Mouse (Mus musculus) gastrocnemius, adult 18-20 months (tissue): ENCODE data around the gene Dbi. TPM values are rescaled to one million over a fixed set of nuclear protein-coding genes. Genes with fewer than 3 reads are reported as not detected.

Experiments
- DNase-seq: peaks from one replicate; pipeline ENCODE4 v3.0.0; 2021; ENCODE audit warnings: low spot score
- total RNA-seq, 2 experiments: library from RNA; stranded (reverse); gene quantifications; 2 replicates each; pipeline ENCODE4 v1.2.3; 2021

The Dbi gene
- total RNA-seq, 2 experiments from 2014 or later = 135 to 165 TPM

DNA sequence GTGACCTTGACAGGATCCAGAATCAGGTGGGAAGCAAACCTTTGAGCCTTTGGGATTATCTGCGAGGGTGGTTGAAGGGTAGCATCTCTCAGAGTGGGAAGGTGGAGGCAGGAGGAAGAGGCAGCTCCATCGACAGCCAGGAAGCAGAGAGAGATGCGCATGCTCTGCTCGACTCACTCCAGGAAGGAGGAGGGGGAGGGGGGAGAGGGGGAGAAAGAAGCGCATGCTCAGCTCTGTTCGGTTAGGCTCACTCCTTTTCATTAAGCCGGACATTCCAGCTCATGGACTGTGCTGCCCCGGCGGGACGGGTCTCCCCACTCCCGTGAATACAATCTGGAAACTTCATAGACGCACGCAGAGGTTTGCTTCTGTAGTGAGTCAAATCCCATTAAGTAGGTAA is 34.2 kb downstream of the Dbi start:
- DNase-seq = no peak

GRCm38 (mm10) chr1:120085696-120086095 is 35.2 kb downstream of the Dbi start:
- DNase-seq = no peak

DNA sequence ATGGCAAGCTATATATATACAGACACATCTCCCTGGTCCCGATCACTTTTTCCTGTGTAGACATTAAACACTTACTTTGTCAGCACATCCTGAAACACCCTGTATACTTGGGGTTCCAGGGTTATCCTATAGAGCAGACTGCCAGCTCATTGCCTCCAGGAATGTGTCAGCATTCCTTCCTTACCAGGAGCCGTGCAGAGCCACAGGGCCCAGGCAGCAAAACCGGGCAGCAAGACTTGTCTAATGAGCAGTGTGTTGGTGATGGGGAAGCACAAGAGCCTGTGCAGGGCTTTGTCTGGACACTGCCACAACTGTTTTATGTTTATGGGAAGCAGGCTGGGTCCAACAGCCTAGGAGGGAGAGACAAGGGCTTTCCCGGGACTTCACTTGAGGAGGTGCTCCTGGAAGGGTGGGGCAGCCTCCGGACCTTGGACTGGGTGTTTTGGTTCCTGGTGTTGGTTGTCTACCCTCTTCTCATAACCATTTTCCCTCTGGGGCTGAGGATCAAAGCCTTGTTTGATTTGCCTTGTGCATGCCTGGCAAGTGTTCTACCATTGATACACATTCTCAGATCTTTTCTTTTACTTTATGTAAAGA is 36.9 kb downstream of the Dbi start:
- no peak for DNase-seq

- no peak for DNase-seq
Measured at GRCm38 (mm10) chr1:120082957-120083585, 37.8 kb downstream of the Dbi start.

DNA sequence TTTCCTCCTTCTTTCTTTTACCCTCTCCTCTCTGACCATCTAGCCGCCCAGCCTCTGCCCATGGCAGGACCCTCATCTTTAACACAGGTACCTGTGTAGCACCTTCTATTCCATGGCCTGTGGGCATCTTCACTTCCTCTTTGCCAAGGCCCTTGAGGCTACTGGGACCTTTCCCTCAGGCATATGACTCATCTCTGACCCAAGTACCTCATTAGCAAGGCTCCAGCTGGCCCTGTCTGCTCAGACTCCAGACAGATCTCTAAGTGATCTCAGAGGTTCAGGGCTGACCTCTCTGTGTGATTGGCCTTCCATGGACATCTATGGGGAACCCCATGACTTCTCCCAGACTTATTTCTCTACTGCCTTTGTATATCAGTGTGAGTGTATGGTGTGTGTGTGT is 40.2 kb downstream of the Dbi start:
- no peak for DNase-seq

- no peak for DNase-seq
Measured at GRCm38 (mm10) chr1:120077746-120078410, 43.0 kb downstream of the Dbi start.

DNA sequence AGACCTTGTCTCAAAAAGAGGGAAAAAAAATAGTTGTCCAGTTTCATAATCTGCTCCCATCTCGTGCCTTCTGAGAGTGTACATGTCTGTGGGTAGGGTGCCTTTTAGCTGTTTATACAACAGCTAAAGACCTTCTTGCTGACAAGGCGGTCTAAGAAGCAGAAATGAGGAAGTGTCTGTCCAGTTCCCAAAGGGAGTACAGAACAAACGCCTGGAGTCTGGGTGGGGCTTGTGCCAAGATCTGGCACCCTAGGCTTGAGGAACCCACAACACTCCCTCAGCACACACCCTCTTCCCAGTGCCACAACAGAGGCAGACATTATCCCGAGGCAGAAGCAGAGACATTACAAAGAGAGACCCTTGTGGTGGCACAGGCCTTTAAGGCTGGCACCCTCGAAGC is 45.4 kb downstream of the Dbi start:
- DNase-seq = peak; percentile 16

GRCm38 (mm10) chr1:120074931-120075330 is 45.9 kb downstream of the Dbi start:
- no peak for DNase-seq

GRCm38 (mm10) chr1:120074307-120074702 is 46.6 kb downstream of the Dbi start:
- no peak for DNase-seq

- peak; percentile 61 for DNase-seq
Measured at GRCm38 (mm10) chr1:120073519-120074306, 47.2 kb downstream of the Dbi start, which contains the start of gene Tmem37. Tmem37 (minus strand) TSS chr1:120074074.

DNA sequence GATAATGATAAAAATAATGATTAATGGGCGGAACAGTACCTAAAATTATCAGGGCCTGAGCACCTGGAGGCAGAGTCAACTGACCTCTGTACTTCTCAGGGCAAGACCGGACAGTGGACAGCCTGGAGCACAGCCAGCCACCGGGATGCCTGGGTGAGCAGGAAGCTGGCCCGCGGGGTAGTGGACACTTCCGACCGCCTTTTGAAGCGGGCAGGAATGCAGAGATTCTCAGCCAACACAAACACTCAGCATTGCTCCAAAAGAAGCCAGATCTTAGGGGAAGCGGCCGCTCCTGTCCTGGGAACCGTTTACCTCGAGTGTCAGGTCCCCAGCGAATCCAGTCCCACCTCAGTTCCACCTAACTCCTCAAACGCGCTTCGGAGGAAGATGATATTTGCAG is 48.0 kb downstream of the Dbi start:
- DNase-seq = peak; percentile 46

- DNase-seq = no peak
Measured at GRCm38 (mm10) chr1:120071133-120071532, 49.7 kb downstream of the Dbi start.

DNA sequence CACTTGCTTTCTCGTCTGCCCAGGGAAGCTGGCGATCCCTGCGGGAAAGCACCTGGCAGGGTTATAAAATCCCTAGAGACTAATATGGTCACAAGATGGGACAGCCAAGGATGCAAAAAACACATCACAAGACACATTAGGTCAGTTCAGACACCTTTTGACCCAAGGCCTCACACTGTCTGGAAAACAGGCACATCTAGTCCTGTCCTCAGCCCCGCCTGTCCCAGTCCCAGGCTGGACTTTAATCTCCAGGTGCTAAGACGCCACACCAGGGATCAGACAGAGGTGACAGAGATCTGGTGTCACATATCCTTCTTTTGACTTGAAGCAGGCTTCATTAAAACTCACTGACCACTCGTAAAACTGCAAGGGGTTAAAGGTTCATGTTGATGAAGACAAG is 50.7 kb downstream of the Dbi start:
- DNase-seq = no peak

GRCm38 (mm10) chr1:120069120-120069519 is 51.8 kb downstream of the Dbi start:
- no peak for DNase-seq

GRCm38 (mm10) chr1:120066625-120067024 is 54.3 kb downstream of the Dbi start:
- no peak for DNase-seq

DNA sequence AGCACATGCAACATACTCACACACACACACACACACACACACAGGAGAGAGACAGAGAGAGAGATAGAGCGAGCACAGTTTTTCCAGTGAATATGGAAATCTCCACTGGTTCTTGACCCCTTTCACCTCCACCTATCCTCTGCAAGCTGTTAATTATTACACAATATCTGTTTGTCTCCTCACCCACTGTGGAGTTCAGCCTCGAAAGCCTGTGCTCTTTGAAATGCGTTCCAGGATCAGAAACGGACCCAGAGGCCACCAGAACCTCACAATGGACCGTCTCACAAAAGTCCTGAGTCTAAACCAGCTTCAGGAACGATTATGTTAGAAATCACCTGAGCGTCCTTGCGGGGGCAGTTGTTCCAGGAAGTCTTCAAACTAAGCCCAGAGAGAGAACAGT is 54.7 kb downstream of the Dbi start:
- DNase-seq = no peak

GRCm38 (mm10) chr1:120064036-120064682 is 56.7 kb downstream of the Dbi start:
- no peak for DNase-seq
